Mouse (Mus musculus) E14TG2a.4 (cell line): ENCODE results near the gene H2-Ob.

ENCODE experiments used
- CTCF ChIP-seq: conservative IDR thresholded peaks from 2 replicates; pipeline ENCODE4 v1.5.1; 2014; ENCODE audit warnings: low read length
- POU5F1 ChIP-seq: IDR thresholded peaks from 2 replicates; pipeline ENCODE4 v1.6.1; 2014; ENCODE audit warnings: low read length, borderline replicate concordance

DNA sequence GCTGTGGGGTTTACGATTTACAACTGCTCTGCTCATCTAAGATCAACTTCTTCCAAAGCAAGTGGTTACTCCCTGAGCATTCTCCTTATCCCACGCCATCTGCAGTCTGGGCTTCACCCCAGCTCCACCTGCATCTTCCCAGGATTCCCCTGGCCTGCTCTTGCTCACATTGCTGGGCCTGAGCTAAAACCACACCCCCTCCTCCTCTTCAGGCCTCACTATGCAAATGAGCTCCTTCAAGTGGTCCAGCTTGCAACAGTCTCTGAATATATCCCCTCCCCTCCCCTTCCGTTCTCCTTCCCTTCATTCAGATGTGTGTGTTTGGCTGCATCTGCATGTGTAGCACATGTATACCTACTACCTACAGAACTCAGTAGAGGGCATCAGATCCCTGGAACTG is 60.7 kb downstream of the H2-Ob start:
- TF ChIP-seq CTCF (no peak), POU5F1 (no peak)
